Mouse (Mus musculus): ENCODE results near the gene Chmp2b. TPM values are rescaled to one million over a fixed set of nuclear protein-coding genes. Genes with fewer than 3 reads are reported as not detected.

The Chmp2b gene
- polyA plus RNA-seq, 1 experiment = not detected

DNA sequence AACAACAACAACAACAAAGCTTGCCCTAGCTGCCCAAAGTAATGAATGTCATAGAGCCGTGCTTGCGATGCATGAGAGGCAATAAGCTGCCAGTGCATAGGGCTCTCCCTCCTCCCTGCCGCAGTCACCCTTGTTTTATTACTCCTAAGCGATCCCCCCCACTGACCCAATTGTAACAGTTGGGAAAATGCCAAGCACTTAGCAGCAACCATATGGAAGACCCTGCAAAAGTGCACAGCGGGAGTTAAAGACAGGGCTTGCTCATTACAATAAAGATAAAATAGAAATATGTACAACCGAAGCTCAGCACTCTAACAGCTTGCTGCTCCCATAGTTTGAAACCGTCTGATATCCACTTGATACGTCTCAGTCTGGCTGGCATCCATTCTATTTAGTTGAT, 1.8 kb upstream of the Chmp2b start:
- H3K4me1 ChIP-seq (ENCODE audit: control insufficient read depth, insufficient read depth, low read length) = no peaks in the 10 kb centered on the region
- WGBS = 73% methylated on average over 8 of the region's 8 CpGs
- TF ChIP-seq POLR2A (IDR thresholded peaks at IDR 0.05; ENCODE audit: insufficient read depth, low read depth, low read length) (no peak), CTCF (IDR thresholded peaks at IDR 0.05; ENCODE audit: insufficient read depth, low read depth, low read length) (no peak)

GRCm38 (mm10) chr16:65562864-65563206, 309 bp upstream of the Chmp2b start:
- Histone ChIP-seq H3K4me3 (ENCODE audit: insufficient read depth, low read depth, low read length) (peak overlapping the region; percentile 56), H3K27ac (ENCODE audit: insufficient read depth, low read depth, low read length) (peak overlapping the region; percentile 52)
- WGBS = 1% methylated on average over 10 of the region's 10 CpGs

More for the DNA sequence above, 1.8 kb upstream of the Chmp2b start:
- H3K27ac ChIP-seq (ENCODE audit: insufficient read depth, low read depth, low read length) = no peak overlapping the region
- no peak overlapping the region for H3K4me3 ChIP-seq (ENCODE audit: insufficient read depth, low read depth, low read length)

DNA sequence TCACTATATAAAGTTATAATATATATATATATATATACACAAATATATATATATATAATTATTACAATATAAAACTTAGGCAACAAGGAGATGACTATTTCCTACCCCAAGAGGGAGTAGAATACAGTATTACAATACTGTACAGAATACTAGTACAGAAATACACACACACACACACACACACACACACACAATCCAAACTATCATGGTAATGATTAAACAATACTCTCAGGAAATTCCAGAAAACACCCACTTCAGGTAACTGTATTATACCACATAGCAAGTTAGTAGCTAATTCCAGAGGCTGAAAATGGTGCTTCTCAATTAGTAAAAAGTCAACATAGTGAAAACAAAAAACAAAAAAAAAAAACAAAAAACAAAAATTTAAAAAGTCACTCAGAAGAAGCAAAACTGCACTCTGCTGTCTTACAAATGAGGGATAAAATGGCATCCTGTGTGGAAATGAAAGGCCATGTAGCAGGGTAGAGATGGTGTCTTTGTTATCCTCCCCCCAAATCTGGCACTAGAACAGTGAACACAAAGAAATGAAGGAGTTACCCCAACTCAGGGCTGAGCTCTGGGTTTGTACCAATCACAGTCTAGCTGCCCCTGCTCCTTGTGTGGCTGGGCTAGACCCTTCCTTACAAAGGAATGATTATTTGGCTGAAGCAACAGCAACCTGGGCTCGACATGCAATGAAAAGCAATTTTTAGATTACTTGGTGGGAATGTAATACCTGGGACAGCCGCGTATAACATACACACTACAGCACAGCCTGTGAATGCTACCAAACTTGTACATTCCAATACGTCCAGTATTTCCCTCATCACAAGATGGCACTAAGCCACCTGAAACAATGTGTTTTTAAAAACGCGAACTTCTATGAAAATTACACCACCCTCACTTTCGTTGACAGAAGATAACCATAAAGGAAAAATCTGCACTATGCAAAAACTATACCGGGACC, 1.2 kb downstream of the Chmp2b start:
- 3% methylated on average over 8 of the region's 8 CpGs for WGBS
- TF ChIP-seq POLR2A (IDR thresholded peaks at IDR 0.05; ENCODE audit: insufficient read depth, low read depth, low read length) (no peak), CTCF (IDR thresholded peaks at IDR 0.05; ENCODE audit: insufficient read depth, low read depth, low read length) (no peak)
- Histone ChIP-seq H3K4me1 (ENCODE audit: control insufficient read depth, insufficient read depth, low read length) (no peaks in the 10 kb centered on the region), H3K4me3 (ENCODE audit: insufficient read depth, low read depth, low read length) (peak overlapping the region; percentile 56), H3K27ac (ENCODE audit: insufficient read depth, low read depth, low read length) (peak overlapping the region; percentile 56; the same call in 1 of the 2 replicates)

More at GRCm38 (mm10) chr16:65562864-65563206, 309 bp upstream of the Chmp2b start:
- H3K4me1 ChIP-seq (ENCODE audit: control insufficient read depth, insufficient read depth, low read length) = no peaks in the 10 kb centered on the region
- TF ChIP-seq POLR2A (IDR thresholded peaks at IDR 0.05; ENCODE audit: insufficient read depth, low read depth, low read length) (no peak), CTCF (IDR thresholded peaks at IDR 0.05; ENCODE audit: insufficient read depth, low read depth, low read length) (no peak)

- H3K27ac ChIP-seq (ENCODE audit: insufficient read depth, low read depth, low read length) = no peak overlapping the region
- no peaks in the 10 kb centered on the region for H3K4me1 ChIP-seq (ENCODE audit: control insufficient read depth, insufficient read depth, low read length)
- H3K4me3 ChIP-seq (ENCODE audit: insufficient read depth, low read depth, low read length) = no peak overlapping the region
- 81% methylated on average over 2 of the region's 2 CpGs for WGBS
- TF ChIP-seq POLR2A (IDR thresholded peaks at IDR 0.05; ENCODE audit: insufficient read depth, low read depth, low read length) = no peak
- TF ChIP-seq CTCF (IDR thresholded peaks at IDR 0.05; ENCODE audit: insufficient read depth, low read depth, low read length) = no peak
Observed at GRCm38 (mm10) chr16:65559591-65559990, 2.9 kb downstream of the Chmp2b start.

DNA sequence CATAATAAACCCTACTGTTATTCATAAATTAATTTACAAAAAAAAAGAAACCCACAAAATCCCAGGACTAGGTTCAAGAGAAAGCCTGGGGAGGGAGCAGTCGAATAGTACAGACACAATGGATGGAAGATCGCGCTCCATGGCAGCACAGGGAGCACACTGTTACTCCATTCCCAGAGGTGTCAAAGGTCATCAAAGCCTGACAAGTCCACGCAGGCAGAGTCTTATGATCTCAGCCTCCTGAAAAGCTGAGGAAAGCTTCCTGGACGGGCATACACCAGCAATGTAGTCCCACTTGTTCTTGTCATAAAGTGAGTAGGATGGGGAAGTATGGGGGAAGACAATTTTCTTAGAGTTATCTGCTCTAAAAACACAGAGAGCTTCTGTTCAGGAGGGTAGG, 5.2 kb downstream of the Chmp2b start:
- Histone ChIP-seq H3K4me1 (ENCODE audit: control insufficient read depth, insufficient read depth, low read length) (peaks cover 4% of the 10 kb centered on the region; the same call in 1 of the 2 replicates), H3K27ac (ENCODE audit: insufficient read depth, low read depth, low read length) (no peak overlapping the region), H3K4me3 (ENCODE audit: insufficient read depth, low read depth, low read length) (no peak overlapping the region)
- TF ChIP-seq POLR2A (IDR thresholded peaks at IDR 0.05; ENCODE audit: insufficient read depth, low read depth, low read length) = no peak
- TF ChIP-seq CTCF (IDR thresholded peaks at IDR 0.05; ENCODE audit: insufficient read depth, low read depth, low read length) = no peak
- WGBS = 78% methylated on average over 5 of the region's 5 CpGs

GRCm38 (mm10) chr16:65554267-65554666, 8.3 kb downstream of the Chmp2b start:
- Histone ChIP-seq H3K27ac (ENCODE audit: insufficient read depth, low read depth, low read length) (no peak overlapping the region), H3K4me1 (ENCODE audit: control insufficient read depth, insufficient read depth, low read length) (peaks cover 5% of the 10 kb centered on the region; the same call in 1 of the 2 replicates), H3K4me3 (ENCODE audit: insufficient read depth, low read depth, low read length) (no peak overlapping the region)
- WGBS = 93% methylated on average over 5 of the region's 5 CpGs
- TF ChIP-seq CTCF (IDR thresholded peaks at IDR 0.05; ENCODE audit: insufficient read depth, low read depth, low read length) = no peak
- TF ChIP-seq POLR2A (IDR thresholded peaks at IDR 0.05; ENCODE audit: insufficient read depth, low read depth, low read length) = no peak

- H3K27ac ChIP-seq (ENCODE audit: insufficient read depth, low read depth, low read length) = no peak overlapping the region
- peaks cover 5% of the 10 kb centered on the region; the same call in 1 of the 2 replicates for H3K4me1 ChIP-seq (ENCODE audit: control insufficient read depth, insufficient read depth, low read length)
- H3K4me3 ChIP-seq (ENCODE audit: insufficient read depth, low read depth, low read length) = no peak overlapping the region
- TF ChIP-seq CTCF (IDR thresholded peaks at IDR 0.05; ENCODE audit: insufficient read depth, low read depth, low read length) (no peak), POLR2A (IDR thresholded peaks at IDR 0.05; ENCODE audit: insufficient read depth, low read depth, low read length) (no peak)
- WGBS = 46% methylated on average over 13 of the region's 13 CpGs
Observed at GRCm38 (mm10) chr16:65550814-65551213, 11.7 kb downstream of the Chmp2b start.

DNA sequence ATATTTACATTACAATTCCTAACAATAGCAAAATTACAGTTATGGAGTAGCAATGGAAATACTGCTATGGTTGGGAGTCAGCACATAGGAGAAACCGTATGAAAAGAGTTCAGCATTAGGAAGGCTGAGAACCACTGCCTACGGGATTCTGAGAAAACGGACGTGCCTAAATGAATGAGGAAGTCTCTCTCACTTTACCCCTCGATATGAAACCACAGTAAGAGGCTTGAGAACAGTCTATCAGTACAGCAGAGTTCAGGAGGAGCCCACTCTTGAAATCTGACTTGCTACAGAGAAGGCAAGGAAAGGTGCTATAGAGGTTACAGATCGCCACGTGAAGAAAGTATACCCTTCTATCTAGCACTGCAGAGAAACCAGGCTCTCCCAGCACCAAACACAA, 13.6 kb downstream of the Chmp2b start:
- 86% methylated on average over 7 of the region's 7 CpGs for WGBS
- Histone ChIP-seq H3K27ac (ENCODE audit: insufficient read depth, low read depth, low read length) (no peak overlapping the region), H3K4me3 (ENCODE audit: insufficient read depth, low read depth, low read length) (no peak overlapping the region), H3K4me1 (ENCODE audit: control insufficient read depth, insufficient read depth, low read length) (peaks cover 2% of the 10 kb centered on the region; the same call in 1 of the 2 replicates)
- no peak for TF ChIP-seq POLR2A (IDR thresholded peaks at IDR 0.05; ENCODE audit: insufficient read depth, low read depth, low read length)
- no peak for TF ChIP-seq CTCF (IDR thresholded peaks at IDR 0.05; ENCODE audit: insufficient read depth, low read depth, low read length)

GRCm38 (mm10) chr16:65543676-65544293, 18.7 kb downstream of the Chmp2b start:
- H3K4me3 ChIP-seq (ENCODE audit: insufficient read depth, low read depth, low read length) = no peak overlapping the region
- 87% methylated on average over 11 of the region's 11 CpGs for WGBS
- TF ChIP-seq POLR2A (IDR thresholded peaks at IDR 0.05; ENCODE audit: insufficient read depth, low read depth, low read length) = no peak
- TF ChIP-seq CTCF (IDR thresholded peaks at IDR 0.05; ENCODE audit: insufficient read depth, low read depth, low read length) = no peak
- no peaks in the 10 kb centered on the region for H3K4me1 ChIP-seq (ENCODE audit: control insufficient read depth, insufficient read depth, low read length)
- H3K27ac ChIP-seq (ENCODE audit: insufficient read depth, low read depth, low read length) = no peak overlapping the region
